Mouse (Mus musculus) heart, adult 8-10 months (tissue): ENCODE measurements at regions not wholly inside any gene's neighbourhood (a gene's known extent, or its start where the extent isn't known, plus 50 kb on each side); places are given as distances from the start of the nearest gene placed in this dataset.

Experiments used
- DNase-seq: peaks from one replicate; pipeline ENCODE4 v3.0.0; 2022; ENCODE audit warnings: low spot score

DNA sequence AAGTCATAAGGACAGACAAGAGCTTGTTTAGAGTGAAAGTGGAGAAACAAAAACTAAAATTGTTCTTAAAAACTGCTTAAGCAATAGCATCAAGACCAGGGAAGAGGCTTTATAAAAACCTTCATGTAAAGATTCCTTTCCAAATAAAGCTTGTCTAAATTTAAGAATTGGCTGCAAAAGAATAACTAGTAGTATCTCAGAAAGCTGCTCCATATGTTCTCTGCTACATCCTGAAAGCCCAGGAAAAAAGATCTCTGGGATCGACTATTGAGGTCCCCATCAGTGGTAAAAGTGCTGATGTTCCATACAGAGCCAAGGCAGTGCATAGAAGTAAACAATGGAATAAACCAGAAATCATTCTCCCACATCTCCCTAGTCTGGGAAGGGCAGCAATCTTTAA, 281.2 kb upstream of the Cypt12 start:
- no peak for DNase-seq

DNA sequence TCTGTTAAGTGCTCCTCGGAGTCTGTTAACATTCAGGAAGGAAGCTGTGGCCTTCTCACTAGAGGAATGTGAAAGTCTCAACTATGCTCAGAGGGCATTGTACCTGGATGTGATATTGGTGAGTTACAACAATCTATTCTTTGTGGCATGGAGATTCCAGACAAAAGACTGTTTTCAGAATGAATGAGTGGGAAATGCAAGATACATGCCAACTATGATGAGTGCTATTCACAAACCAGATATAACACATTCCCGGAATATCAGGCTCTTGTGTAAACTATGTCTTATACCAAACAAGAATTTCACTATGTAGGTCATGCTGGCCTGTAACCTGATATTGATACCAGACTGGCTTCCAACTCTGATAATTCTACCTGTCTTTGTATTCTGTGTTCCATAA, 279.4 kb upstream of the Cypt12 start:
- DNase-seq = no peak
